Mouse (Mus musculus): ENCODE measurements around the gene Itih5. TPM values are rescaled to one million over a fixed set of nuclear protein-coding genes. Genes with fewer than 3 reads are reported as not detected.

Gene Itih5
- total and polyA plus RNA-seq, 3 experiments, result not detected

DNA sequence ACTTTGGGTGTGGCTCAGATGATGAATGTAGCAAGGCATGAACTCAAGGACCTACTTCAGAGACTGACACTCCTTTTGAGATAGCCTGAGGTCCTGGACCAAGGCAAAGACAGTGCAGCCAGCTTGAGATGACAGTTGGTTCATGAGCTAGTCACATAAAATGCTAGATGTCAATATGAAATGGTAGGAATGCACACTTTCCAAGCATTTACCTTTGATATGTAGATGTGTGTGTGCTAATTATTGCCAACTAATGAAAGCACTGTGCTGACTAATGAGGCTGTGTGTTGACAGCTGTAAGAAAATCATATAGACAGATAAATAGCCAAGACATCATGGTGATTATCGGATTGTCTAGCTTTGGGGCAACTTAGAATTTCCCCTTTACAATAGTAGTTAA lies 21.2 kb upstream of the Itih5 start:
- TF ChIP-seq RCOR1 (IDR thresholded peaks at IDR 0.05; ENCODE audit: low read depth, low read length) (no peak), MEF2A (IDR thresholded peaks at IDR 0.05; ENCODE audit: extremely low read depth, insufficient replicate concordance, low read depth, low read length, poor library complexity, severe bottlenecking) (no peak), POLR2A (IDR thresholded peaks at IDR 0.05; ENCODE audit: control insufficient read depth in 1 of 2, insufficient read depth in 1 of 2, low read depth in 1 of 2, low read length in 2 of 2, poor library complexity in 1 of 2) (no peak), UBTF (IDR thresholded peaks at IDR 0.05; ENCODE audit: borderline replicate concordance, insufficient read depth, low read depth, low read length) (no peak), ZNF384 (IDR thresholded peaks at IDR 0.05; ENCODE audit: low read depth, low read length) (no peak), SIN3A (IDR thresholded peaks at IDR 0.05; ENCODE audit: low read length) (no peak), SMC3 (IDR thresholded peaks at IDR 0.05; ENCODE audit: low read depth, low read length) (no peak), E2F4 (IDR thresholded peaks at IDR 0.05; ENCODE audit: borderline replicate concordance, low read depth, low read length) (no peak), EP300 (IDR thresholded peaks at IDR 0.05; ENCODE audit: low read depth in 1 of 2, low read length in 2 of 2) (no peak), MYB (IDR thresholded peaks at IDR 0.05; ENCODE audit: low read depth, low read length) (no peak), TCF12 (IDR thresholded peaks at IDR 0.05; ENCODE audit: low read depth, low read length) (no peak), CHD2 (IDR thresholded peaks at IDR 0.05; ENCODE audit: low read length) (no peak), NELFE (IDR thresholded peaks at IDR 0.05; ENCODE audit: low read depth, low read length) (no peak), ELF1 (IDR thresholded peaks at IDR 0.05; ENCODE audit: low read depth, low read length) (no peak)
- Histone ChIP-seq H3K4me1 (ENCODE audit: control insufficient read depth in 1 of 2, insufficient read depth in 2 of 2, low read length in 2 of 2) (no peaks in the 10 kb centered on the region), H3K4me3 (ENCODE audit: control insufficient read depth in 1 of 2, insufficient read depth in 1 of 2, low read depth in 2 of 2, low read length in 2 of 2) (no peak overlapping the region), H3K36me3 (ENCODE audit: control insufficient read depth in 1 of 2, insufficient read depth in 2 of 2, low read length in 2 of 2) (no peaks in the 10 kb centered on the region), H3K9me3 (replicated peaks; ENCODE audit: insufficient read depth, low read length) (no peaks in the 10 kb centered on the region), H3K27ac (ENCODE audit: control insufficient read depth, low read depth, low read length) (no peak overlapping the region), H3K79me2 (ENCODE audit: control insufficient read depth, insufficient read depth, low read length, poor library complexity) (no peaks in the 10 kb centered on the region), H3K9ac (ENCODE audit: control insufficient read depth, low read depth, low read length, poor library complexity, severe bottlenecking) (no peak overlapping the region), H3K27me3 (ENCODE audit: control insufficient read depth in 1 of 2, insufficient read depth in 2 of 2, low read length in 2 of 2) (no peaks in the 10 kb centered on the region; a peak in 1 of 4 replicates)
- DNase-seq (ENCODE audit: low read depth, low spot score), result no peak

DNA sequence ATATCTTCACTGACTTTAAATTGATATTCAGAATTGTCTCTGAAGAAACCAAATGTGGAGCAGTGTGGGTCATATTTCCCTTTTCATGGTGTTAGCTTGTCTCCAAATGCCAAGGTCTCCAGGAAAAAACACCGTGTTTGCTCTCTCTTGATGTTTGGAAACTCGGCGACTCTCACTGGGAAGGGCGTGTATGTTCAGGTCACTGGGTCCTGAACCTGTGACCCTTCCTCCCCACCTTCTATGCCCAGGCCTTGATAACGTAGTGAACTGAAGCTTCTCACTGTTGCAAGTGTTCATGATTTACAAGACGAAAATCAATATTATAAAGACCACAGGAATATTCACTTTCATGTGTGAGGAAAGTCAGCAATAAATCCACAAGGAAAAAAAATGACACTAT lies 19.4 kb upstream of the Itih5 start:
- H3K36me3 ChIP-seq (ENCODE audit: control insufficient read depth in 1 of 2, insufficient read depth in 2 of 2, low read length in 2 of 2), result no peaks in the 10 kb centered on the region
- H3K4me1 ChIP-seq (ENCODE audit: control insufficient read depth in 1 of 2, insufficient read depth in 2 of 2, low read length in 2 of 2), result no peaks in the 10 kb centered on the region
- H3K27ac ChIP-seq (ENCODE audit: control insufficient read depth, low read depth, low read length), result no peak overlapping the region
- H3K27me3 ChIP-seq (ENCODE audit: control insufficient read depth in 1 of 2, insufficient read depth in 2 of 2, low read length in 2 of 2), result no peaks in the 10 kb centered on the region; a peak in 1 of 4 replicates
- H3K79me2 ChIP-seq (ENCODE audit: control insufficient read depth, insufficient read depth, low read length, poor library complexity), result no peaks in the 10 kb centered on the region
- no peak overlapping the region for H3K9ac ChIP-seq (ENCODE audit: control insufficient read depth, low read depth, low read length, poor library complexity, severe bottlenecking)
- no peak for TF ChIP-seq GATA1 (IDR thresholded peaks at IDR 0.05; ENCODE audit: low read depth, low read length)
- no peak for TF ChIP-seq CHD1 (IDR thresholded peaks at IDR 0.05; ENCODE audit: low read depth, low read length)
- no peak for TF ChIP-seq GABPA (IDR thresholded peaks at IDR 0.05; ENCODE audit: low read depth, low read length)
- TF ChIP-seq ZNF384 (IDR thresholded peaks at IDR 0.05; ENCODE audit: low read depth, low read length), result no peak
- H3K9me3 ChIP-seq (replicated peaks; ENCODE audit: insufficient read depth, low read length), result no peaks in the 10 kb centered on the region
- DNase-seq (ENCODE audit: low read depth, low spot score), result no peak
- H3K4me3 ChIP-seq (ENCODE audit: control insufficient read depth in 1 of 2, insufficient read depth in 1 of 2, low read depth in 2 of 2, low read length in 2 of 2), result no peak overlapping the region
